Mouse (Mus musculus): Measurements from ENCODE around the gene Ppp2r2d.

Gene Ppp2r2d

GRCm38 (mm10) chr7:138921611-138922010 lies 75.7 kb downstream of the Ppp2r2d start:
- DNase-seq (ENCODE audit: low read depth, low spot score), result no peak

DNA sequence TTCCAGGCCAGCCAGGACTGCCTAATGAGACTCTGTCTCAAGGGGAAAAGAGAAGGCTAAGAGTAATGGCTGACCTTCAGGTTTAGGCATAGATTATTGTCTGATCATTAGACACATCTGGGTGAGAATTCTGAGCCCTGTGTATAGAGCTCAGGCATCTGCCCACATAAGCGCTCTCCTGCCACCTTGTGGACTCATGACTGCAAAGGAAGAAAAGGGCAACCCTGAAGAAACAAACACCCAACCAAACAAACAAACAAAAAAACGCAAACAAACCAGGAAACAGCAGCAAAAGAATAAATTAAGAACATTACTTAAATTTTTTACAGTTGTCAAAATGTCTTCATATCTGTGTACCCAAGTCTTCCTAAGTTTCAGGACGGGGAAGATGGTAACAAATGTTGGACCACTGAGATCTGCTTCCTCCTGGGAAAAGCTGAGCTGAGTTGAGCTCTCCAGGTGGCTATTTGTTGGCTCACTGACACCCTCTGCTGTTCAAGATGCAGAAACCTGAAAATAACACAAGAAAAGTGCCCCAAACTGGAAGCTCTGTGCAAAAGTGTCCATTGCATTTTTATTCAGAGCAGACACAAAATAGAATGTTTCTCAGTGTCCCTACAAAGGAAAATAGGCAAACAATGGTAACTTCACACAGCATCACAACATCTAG lies 78.0 kb downstream of the Ppp2r2d start:
- DNase-seq (ENCODE audit: low read depth, low spot score), result peak; percentile 80

DNA sequence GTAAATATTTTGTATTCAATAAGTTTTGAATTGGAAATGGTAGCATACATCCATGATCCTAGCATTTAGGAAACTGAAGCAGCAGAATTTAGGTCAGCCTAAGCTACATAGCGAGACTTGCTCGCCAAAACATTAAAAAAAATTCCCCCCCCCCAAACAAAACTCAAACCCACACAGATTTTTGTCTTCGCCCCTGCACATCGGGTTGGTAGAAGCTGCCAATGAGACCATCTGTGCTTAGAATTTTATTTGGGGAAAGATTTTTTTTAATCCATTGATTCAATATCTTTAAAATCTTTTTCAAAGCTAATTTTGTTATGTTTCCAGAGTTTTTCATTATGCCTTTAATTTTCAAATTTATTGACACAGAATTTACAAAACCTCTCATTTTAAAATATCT lies 82.6 kb downstream of the Ppp2r2d start:
- DNase-seq (ENCODE audit: low read depth, low spot score), result peak; percentile 74
